Mouse (Mus musculus): ENCODE data around the gene Abhd2.

DNA sequence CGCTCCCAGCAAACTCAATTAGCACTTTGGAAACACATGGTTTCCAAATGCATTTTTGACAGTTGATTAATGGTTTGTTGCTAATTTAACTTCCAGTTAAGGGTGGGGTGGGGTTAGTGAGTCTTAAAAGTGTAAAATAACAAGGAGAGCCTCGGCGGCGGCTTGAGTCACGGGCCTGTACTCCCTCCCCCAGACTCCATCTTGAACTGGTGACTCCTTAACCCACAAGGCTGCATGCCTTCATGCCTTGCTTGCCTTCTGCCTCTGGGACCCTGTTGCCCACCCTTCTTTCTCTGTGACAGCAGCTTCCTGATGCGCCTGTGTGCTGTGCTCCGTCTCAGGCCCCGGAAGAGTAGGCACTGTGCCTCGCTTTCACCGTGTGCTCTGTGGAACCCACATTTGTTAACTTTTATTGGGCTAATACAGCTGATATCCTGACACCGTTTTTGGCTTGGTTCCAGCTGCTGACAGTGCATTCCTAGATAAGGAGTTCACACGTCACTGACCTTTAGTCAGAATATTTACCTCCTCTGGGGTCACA lies 40.6 kb downstream of the Abhd2 start:
- TF ChIP-seq CTCF (IDR thresholded peaks at IDR 0.05; ENCODE audit: low read depth) (no peak), EP300 (IDR thresholded peaks at IDR 0.05; ENCODE audit: low read depth) (peak; percentile 84)

Data from liver, postnatal 0 days (tissue).